Mouse (Mus musculus) lung, adult 2 months (tissue): ENCODE results near the gene Ccdc43. TPM values are rescaled to one million over a fixed set of nuclear protein-coding genes. Genes with fewer than 3 reads are reported as not detected.

ENCODE experiments used
- DNase-seq: peaks from one replicate; pipeline ENCODE4 v3.0.0; 2022
- H3K4me1 ChIP-seq: fragments of 200-500 bp; 2 replicates; pipeline ENCODE4 v1.6.1; 2011; ENCODE audit warnings: low read length; ENCODE audit not compliant: control insufficient read depth, insufficient read depth
- H3K4me3 ChIP-seq: fragments of 200-500 bp; replicated peaks from 2 replicates; pipeline ENCODE3; 2011; ENCODE audit warnings: low read depth, mild to moderate bottlenecking, control low read depth, low read length; ENCODE audit errors: extremely low read depth
- CTCF ChIP-seq: fragments of 200-500 bp; IDR thresholded peaks from 2 replicates; pipeline ENCODE4 v1.5.1; 2011; ENCODE audit warnings: mild to moderate bottlenecking, low read length, control low read depth; ENCODE audit not compliant: insufficient read depth
- POLR2A ChIP-seq: fragments of 200-500 bp; IDR thresholded peaks from 2 replicates; pipeline ENCODE4 v1.6.1; 2011; ENCODE audit warnings: low read depth, mild to moderate bottlenecking, control low read depth, low read length, borderline replicate concordance; ENCODE audit errors: extremely low read depth
- WGBS: fragments of 180-500 bp; shearing (Covaris S2); methylation state at CpG from one replicate; pipeline ENCODE4 v1.1.7; 2018; 5-methylcytosine and 5-hydroxymethylcytosine counted together
- polyA plus RNA-seq: library from polyadenylated mRNA; depleted of rRNA; stranded (reverse); fragments of >200 nt; gene quantifications from 2 replicates; pipeline ENCODE4 v1.2.3, GENCODE M21; 2012

Gene Ccdc43
- polyA plus RNA-seq, 1 experiment, result 5.0 TPM

DNA sequence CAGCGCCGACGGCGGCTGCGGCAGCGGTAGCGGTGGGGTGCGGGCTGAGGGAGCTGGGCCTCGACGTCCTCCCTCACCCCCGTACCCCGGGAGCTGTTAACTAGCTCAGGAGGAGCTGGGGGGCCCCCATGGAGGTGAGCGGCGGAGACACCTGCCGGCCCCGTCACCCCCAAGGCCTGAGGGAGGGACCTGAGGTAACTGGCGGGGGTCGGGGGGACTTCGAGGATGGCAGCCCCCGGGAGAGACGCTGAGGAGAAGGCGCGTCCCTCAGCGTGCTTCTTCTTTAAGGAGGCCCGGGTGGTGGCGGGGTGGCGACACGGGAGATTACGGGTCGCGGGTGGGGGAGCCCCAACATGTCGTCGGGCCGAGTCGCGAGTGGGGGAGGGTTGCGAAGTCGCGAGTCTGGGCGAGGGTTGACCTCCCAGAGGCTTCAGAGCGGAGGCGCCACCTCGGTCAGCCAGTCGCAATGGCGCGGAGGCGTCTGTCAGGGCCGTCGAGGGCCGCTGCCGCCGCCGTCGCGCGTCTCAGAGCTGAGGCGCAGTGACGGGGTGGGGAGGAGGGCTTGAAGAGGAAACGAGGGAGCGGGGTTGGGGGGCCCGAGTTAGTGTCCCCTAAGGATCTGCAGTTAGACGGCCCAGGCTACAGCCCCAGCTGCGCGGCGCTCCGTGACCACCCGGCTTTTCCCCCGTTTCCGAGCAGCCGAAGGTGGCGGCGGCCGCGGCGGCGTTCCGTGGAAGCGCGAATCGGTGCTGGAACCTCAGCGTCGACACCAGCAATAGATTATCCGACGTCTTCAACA, 31.7 kb downstream of the Ccdc43 start:
- Histone ChIP-seq H3K4me3 (no peak overlapping the region), H3K4me1 (no peaks in the 10 kb centered on the region)
- no peak for DNase-seq
- WGBS, result 47% methylated on average over 84 of the region's 84 CpGs
- TF ChIP-seq POLR2A, result no peak
- no peak for TF ChIP-seq CTCF

DNA sequence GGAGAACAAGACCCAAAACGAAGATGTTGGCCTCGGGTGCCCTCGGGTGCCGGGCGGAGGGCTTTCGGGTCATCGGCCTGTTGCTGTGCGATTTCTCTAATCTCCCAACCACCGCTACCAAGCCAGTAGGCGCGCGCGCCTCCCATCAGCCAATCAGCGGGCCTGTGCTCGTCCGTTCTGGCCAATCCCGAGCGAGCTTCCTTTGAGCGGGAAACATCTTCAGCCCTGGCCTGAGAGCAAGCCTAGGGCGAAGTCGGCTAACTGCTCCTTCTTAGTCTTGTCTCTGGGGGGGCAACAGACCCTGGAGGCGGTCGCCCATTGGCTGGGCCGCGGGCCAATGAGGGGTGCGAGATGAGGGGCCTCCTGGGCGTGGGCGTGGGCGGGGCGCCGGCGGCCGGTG, 32.4 kb downstream of the Ccdc43 start:
- no peak for TF ChIP-seq POLR2A
- TF ChIP-seq CTCF, result no peak
- Histone ChIP-seq H3K4me1 (no peaks in the 10 kb centered on the region), H3K4me3 (no peak overlapping the region)
- DNase-seq, result no peak
- WGBS, result 50% methylated on average over 31 of the region's 33 CpGs

GRCm38 (mm10) chr11:102663416-102663815, 34.2 kb downstream of the Ccdc43 start, which contains the start of gene Meioc:
Meioc (plus strand) TSS chr11:102663716.
- WGBS, result 56% methylated on average over 3 of the region's 3 CpGs

GRCm38 (mm10) chr11:102656931-102657330, 40.7 kb downstream of the Ccdc43 start:
- DNase-seq, result no peak
- WGBS, result 23% methylated on average over 6 of the region's 6 CpGs
- TF ChIP-seq POLR2A, result no peak
- no peak for TF ChIP-seq CTCF
- no peaks in the 10 kb centered on the region; the same call in 1 of the 2 replicates for H3K4me1 ChIP-seq
- H3K4me3 ChIP-seq, result no peak overlapping the region

More at GRCm38 (mm10) chr11:102663416-102663815, 34.2 kb downstream of the Ccdc43 start, which contains the start of gene Meioc:
- TF ChIP-seq CTCF (no peak), POLR2A (no peak)
- Histone ChIP-seq H3K4me1 (no peaks in the 10 kb centered on the region), H3K4me3 (no peak within 1 kb of the TSS)
- DNase-seq, result no peak

- Histone ChIP-seq H3K4me1 (peaks cover 2% of the 10 kb centered on the region), H3K4me3 (no peak overlapping the region)
- no peak for DNase-seq
- 5% methylated on average over 4 of the region's 4 CpGs for WGBS
- TF ChIP-seq POLR2A, result no peak
- TF ChIP-seq CTCF, result peak; percentile 4; the same call in 1 of the 2 replicates
These were observed 41.2 kb downstream of the Ccdc43 start for GRCm38 (mm10) chr11:102656326-102656926.

DNA sequence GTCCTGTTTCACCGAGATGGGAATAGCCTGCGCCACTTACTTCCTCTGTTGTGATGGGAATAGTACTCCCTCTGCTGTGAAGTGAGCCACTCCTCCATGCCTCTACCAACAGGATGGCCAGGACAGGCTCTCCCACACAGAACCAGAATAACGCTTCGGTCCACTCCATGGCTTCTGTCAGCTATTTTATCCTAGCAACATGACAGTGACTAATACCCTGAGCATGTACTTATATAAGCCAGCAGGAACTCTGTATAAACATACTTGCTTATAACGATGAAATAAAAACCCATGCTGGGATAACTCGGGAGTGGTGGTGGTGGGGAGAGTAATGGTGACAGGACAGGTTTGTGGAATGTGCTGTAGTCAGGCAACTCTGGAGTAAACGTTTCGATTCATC, 41.7 kb downstream of the Ccdc43 start:
- WGBS, result 50% methylated on average over 8 of the region's 8 CpGs
- no peak overlapping the region for H3K4me3 ChIP-seq
- peaks cover 2% of the 10 kb centered on the region for H3K4me1 ChIP-seq
- no peak for DNase-seq
- TF ChIP-seq CTCF (no peak), POLR2A (no peak)

DNA sequence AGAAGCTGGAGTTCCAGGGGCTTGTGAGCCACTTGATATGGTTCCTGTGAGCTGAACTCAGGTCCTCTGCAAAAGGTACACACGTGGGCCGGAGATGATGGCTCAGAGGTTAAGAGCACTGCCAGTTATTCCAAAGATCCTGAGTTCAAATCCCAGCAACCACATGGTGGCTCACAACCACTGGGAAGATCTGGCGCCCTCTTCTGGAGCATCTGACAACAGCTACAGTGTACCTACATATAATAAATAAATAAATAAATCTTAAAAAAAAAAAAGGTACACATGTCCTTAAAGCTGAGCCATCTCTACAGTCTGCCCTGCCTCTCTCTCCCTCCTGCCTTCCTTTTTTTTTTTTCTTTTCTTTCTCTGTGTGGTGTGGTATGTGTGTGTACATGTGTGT, 44.7 kb downstream of the Ccdc43 start:
- Histone ChIP-seq H3K4me3 (no peak overlapping the region), H3K4me1 (peaks cover 2% of the 10 kb centered on the region)
- TF ChIP-seq CTCF (no peak), POLR2A (no peak)
- 77% methylated on average over 3 of the region's 3 CpGs for WGBS
- no peak for DNase-seq

DNA sequence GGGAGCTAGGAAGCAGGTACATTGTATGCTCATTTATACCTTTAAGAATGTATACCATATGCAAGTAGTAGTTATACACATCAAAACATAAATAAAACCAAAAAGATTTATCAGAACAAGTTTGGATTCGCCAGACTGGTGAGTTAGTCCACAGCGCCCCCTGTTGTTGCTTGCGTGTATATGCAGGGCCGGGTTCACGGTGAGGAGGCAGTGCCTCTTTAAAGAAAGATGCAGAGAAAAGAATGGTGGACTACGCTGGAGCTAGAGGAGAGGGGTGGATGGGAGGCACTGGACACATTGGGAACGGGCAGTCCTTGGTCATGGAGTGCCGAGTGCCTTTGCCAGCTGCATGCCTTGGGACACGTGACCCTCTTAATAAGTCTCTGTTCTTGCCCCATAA, 46.2 kb downstream of the Ccdc43 start:
- DNase-seq, result peak; percentile 65
- TF ChIP-seq CTCF (peak; percentile 74), POLR2A (no peak)
- WGBS, result 7% methylated on average over 9 of the region's 9 CpGs
- Histone ChIP-seq H3K4me1 (peaks cover 2% of the 10 kb centered on the region), H3K4me3 (no peak overlapping the region)

DNA sequence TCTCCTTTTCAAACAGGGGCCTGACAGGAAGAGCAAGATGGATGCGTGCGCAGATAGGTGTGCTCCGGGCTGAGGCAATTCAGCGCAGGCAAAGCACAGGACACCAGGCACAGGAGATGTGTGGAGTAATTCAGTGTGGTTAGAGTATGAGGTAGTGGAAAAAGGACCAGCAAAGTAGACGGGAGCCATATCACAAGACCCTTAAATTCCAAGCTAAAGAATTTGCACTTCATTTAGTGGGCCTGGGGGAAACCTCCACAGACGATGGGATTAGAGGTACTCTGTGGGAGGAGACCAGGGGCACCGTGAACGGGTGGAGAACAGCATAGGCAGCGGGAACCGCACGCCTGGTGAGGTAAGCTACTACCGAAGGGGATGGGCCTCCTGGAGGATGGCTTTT, 49.7 kb downstream of the Ccdc43 start:
- TF ChIP-seq CTCF, result no peak
- TF ChIP-seq POLR2A, result no peak
- peaks cover 2% of the 10 kb centered on the region; the same call in 1 of the 2 replicates for H3K4me1 ChIP-seq
- H3K4me3 ChIP-seq, result no peak overlapping the region
- DNase-seq, result no peak
- 75% methylated on average over 12 of the region's 12 CpGs for WGBS

GRCm38 (mm10) chr11:102646226-102646625, 51.4 kb downstream of the Ccdc43 start:
- H3K4me1 ChIP-seq, result no peaks in the 10 kb centered on the region
- DNase-seq, result no peak
- WGBS, result 67% methylated on average over 13 of the region's 13 CpGs
- no peak overlapping the region for H3K4me3 ChIP-seq
- TF ChIP-seq POLR2A, result no peak
- no peak for TF ChIP-seq CTCF
